Mouse (Mus musculus): ENCODE measurements at regions not wholly inside any gene's neighbourhood (a gene's known extent, or its start where the extent isn't known, plus 50 kb on each side); places are given as distances from the start of the nearest gene placed in this dataset.

DNA sequence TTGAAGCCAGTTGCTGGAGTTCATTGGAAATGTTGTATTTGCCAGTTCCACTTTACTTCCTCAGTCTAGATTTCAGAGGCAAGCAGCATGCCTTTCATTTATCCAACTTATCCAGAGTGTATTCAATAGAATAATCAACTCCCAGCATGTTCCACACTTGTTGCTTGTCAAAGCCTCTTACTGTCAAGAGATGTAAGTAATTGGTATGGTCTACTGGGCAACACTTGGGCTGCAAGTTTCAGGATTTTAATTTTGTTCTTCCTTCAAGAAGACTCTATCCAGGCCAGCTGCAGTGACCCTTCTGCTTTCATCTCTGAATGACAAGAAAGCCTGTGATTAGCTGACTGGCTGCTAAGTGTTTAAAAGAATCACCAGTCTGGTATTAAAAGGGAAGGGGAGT lies 3131.6 kb upstream of the Lrrc6 start:
- DNase-seq (ENCODE audit: low spot score) (peak; percentile 43), ATAC-seq (no peak)
- no peaks in the 10 kb centered on the region for H3K36me3 ChIP-seq (ENCODE audit: control insufficient read depth, insufficient read depth, low read length)
- no peaks in the 10 kb centered on the region for H3K27me3 ChIP-seq (replicated peaks; ENCODE audit: control insufficient read depth, insufficient read depth, low read length)
- no peak overlapping the region for H3K4me2 ChIP-seq (ENCODE audit: low read length)
- H3K4me1 ChIP-seq (ENCODE audit: control insufficient read depth, insufficient read depth, low read length) = no peaks in the 10 kb centered on the region; the same call in 1 of the 2 replicates
- H3K4me3 ChIP-seq (ENCODE audit: low read depth, low read length) = no peak overlapping the region
- H3K9ac ChIP-seq (ENCODE audit: low read length) = no peak overlapping the region
- H3K9me3 ChIP-seq (replicated peaks; ENCODE audit: control insufficient read depth, low read length) = no peaks in the 10 kb centered on the region
- no peak overlapping the region for H3K27ac ChIP-seq (ENCODE audit: low read depth, low read length)

DNA sequence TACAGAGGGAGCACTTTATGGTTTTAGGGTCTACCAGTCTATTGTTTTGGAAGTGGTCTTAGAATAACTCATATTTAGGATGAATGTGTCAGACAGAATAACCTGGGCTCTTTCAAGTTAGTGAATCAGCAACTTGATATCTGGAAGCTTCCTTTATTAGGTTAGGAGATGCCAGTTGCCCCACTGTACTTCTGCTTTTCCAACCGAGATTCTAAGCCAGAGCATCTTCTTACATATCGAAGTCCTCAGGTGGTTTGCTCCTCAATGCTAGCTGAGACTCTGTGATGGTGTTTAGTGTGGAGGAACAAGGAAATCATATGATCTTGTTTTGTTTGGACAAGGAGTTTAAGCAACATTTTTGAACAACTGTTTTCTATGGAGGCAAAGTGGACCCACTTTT lies 3117.3 kb upstream of the Lrrc6 start:
- Histone ChIP-seq H3K4me1 (ENCODE audit: control insufficient read depth, insufficient read depth, low read length) (no peaks in the 10 kb centered on the region), H3K9me3 (replicated peaks; ENCODE audit: control insufficient read depth, low read length) (no peaks in the 10 kb centered on the region), H3K36me3 (ENCODE audit: control insufficient read depth, insufficient read depth, low read length) (no peaks in the 10 kb centered on the region), H3K27ac (ENCODE audit: low read depth, low read length) (no peak overlapping the region), H3K9ac (ENCODE audit: low read length) (no peak overlapping the region), H3K4me2 (ENCODE audit: low read length) (no peak overlapping the region), H3K4me3 (ENCODE audit: low read depth, low read length) (no peak overlapping the region), H3K27me3 (replicated peaks; ENCODE audit: control insufficient read depth, insufficient read depth, low read length) (no peaks in the 10 kb centered on the region)
- WGBS = 87% methylated on average over 2 of the region's 2 CpGs
- DNase-seq (ENCODE audit: low spot score) (no peak), ATAC-seq (no peak)

GRCm38 (mm10) chr15:69614048-69614447 lies 3113.3 kb upstream of the Lrrc6 start:
- H3K27ac ChIP-seq (ENCODE audit: low read depth, low read length) = no peak overlapping the region
- ATAC-seq = no peak
- H3K9me3 ChIP-seq (replicated peaks; ENCODE audit: control insufficient read depth, low read length) = no peaks in the 10 kb centered on the region
- H3K9ac ChIP-seq (ENCODE audit: low read length) = no peak overlapping the region
- no peak overlapping the region for H3K4me2 ChIP-seq (ENCODE audit: low read length)
- no peaks in the 10 kb centered on the region for H3K27me3 ChIP-seq (replicated peaks; ENCODE audit: control insufficient read depth, insufficient read depth, low read length)
- no peak overlapping the region for H3K4me3 ChIP-seq (ENCODE audit: low read depth, low read length)
- H3K4me1 ChIP-seq (ENCODE audit: control insufficient read depth, insufficient read depth, low read length) = no peaks in the 10 kb centered on the region
- H3K36me3 ChIP-seq (ENCODE audit: control insufficient read depth, insufficient read depth, low read length) = no peaks in the 10 kb centered on the region
- 82% methylated on average over 3 of the region's 3 CpGs for WGBS
- DNase-seq (ENCODE audit: low spot score) = no peak

DNA sequence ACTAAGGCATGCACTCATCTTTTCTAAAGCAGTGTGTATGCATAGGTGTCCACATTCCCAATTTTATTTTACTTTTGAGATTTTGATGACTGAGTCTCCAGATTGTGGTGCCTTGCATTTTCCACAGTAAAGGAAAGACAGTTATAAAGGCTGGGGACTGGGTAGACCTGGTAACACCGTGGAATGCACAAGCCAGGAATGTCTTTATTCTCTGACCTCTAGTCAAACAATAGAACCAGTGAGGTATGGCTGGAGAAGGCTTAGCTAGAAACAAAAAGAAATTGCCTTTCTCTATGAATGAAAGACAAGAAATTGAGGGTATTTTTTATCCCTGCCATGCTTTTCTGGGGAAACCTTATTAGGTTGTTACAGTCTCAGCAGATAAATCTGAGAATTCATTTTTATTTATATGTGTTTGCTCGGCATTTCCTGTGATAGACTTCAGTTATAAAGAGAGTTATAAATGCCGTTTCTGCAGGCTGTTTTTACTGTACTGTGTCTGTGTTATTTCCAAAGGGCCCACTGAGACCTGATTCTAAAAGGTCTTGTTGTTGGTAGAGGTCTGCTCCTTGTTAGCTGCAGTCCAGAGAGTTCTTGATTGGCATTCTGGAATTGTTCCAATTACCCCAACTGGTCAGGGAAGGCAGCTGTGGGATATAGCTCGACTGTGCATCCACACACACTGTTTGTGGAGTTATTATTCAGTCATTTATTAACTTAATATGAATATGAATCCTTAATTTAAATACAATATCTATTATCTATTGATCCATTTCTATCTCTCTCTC lies 3090.7 kb upstream of the Lrrc6 start:
- Histone ChIP-seq H3K9me3 (replicated peaks; ENCODE audit: control insufficient read depth, low read length) (no peaks in the 10 kb centered on the region), H3K36me3 (ENCODE audit: control insufficient read depth, insufficient read depth, low read length) (no peaks in the 10 kb centered on the region), H3K9ac (ENCODE audit: low read length) (no peak overlapping the region), H3K4me2 (ENCODE audit: low read length) (no peak overlapping the region), H3K27ac (ENCODE audit: low read depth, low read length) (no peak overlapping the region), H3K4me3 (ENCODE audit: low read depth, low read length) (no peak overlapping the region), H3K4me1 (ENCODE audit: control insufficient read depth, insufficient read depth, low read length) (no peaks in the 10 kb centered on the region), H3K27me3 (replicated peaks; ENCODE audit: control insufficient read depth, insufficient read depth, low read length) (no peaks in the 10 kb centered on the region)
- DNase-seq (ENCODE audit: low spot score) (peak; percentile 64), ATAC-seq (peak; percentile 87)
- under 1% methylated on average over 4 of the region's 4 CpGs for WGBS

GRCm38 (mm10) chr15:69588084-69588483 lies 3087.4 kb upstream of the Lrrc6 start:
- H3K4me1 ChIP-seq (ENCODE audit: control insufficient read depth, insufficient read depth, low read length) = no peaks in the 10 kb centered on the region
- WGBS = 12% methylated on average over 5 of the region's 5 CpGs
- no peaks in the 10 kb centered on the region for H3K36me3 ChIP-seq (ENCODE audit: control insufficient read depth, insufficient read depth, low read length)
- H3K27me3 ChIP-seq (replicated peaks; ENCODE audit: control insufficient read depth, insufficient read depth, low read length) = no peaks in the 10 kb centered on the region
- no peak overlapping the region for H3K4me3 ChIP-seq (ENCODE audit: low read depth, low read length)
- no peak overlapping the region for H3K9ac ChIP-seq (ENCODE audit: low read length)
- ATAC-seq (no peak), DNase-seq (ENCODE audit: low spot score) (peak; percentile 13)
- H3K9me3 ChIP-seq (replicated peaks; ENCODE audit: control insufficient read depth, low read length) = no peaks in the 10 kb centered on the region
- no peak overlapping the region for H3K4me2 ChIP-seq (ENCODE audit: low read length)
- H3K27ac ChIP-seq (ENCODE audit: low read depth, low read length) = no peak overlapping the region

DNA sequence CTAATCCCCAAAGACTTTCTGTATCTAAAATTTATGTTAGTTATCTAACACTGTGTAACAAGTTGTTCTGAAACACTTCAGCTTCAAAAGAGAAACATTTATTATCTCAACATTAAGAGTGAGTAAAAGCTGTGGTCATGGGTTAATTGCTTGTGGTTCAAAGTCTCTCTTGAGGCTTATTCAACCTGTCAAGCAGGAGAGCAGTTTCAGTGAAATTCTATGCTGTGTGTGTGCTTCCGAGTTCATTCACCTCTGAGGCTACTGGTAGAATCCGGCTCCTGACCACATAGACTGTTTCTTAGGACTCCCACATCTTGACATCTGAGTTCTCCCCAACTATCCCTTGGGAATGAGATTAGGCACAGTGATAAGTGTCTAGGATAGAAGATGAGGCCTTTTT lies 3076.0 kb upstream of the Lrrc6 start:
- no peak overlapping the region for H3K27ac ChIP-seq (ENCODE audit: low read depth, low read length)
- no peaks in the 10 kb centered on the region for H3K36me3 ChIP-seq (ENCODE audit: control insufficient read depth, insufficient read depth, low read length)
- WGBS = 59% methylated on average over 2 of the region's 2 CpGs
- H3K4me1 ChIP-seq (ENCODE audit: control insufficient read depth, insufficient read depth, low read length) = peaks cover 5% of the 10 kb centered on the region; the same call in 1 of the 2 replicates
- ATAC-seq = no peak
- no peaks in the 10 kb centered on the region for H3K9me3 ChIP-seq (replicated peaks; ENCODE audit: control insufficient read depth, low read length)
- no peak for DNase-seq (ENCODE audit: low spot score)
- no peaks in the 10 kb centered on the region for H3K27me3 ChIP-seq (replicated peaks; ENCODE audit: control insufficient read depth, insufficient read depth, low read length)
- H3K4me2 ChIP-seq (ENCODE audit: low read length) = no peak overlapping the region
- H3K4me3 ChIP-seq (ENCODE audit: low read depth, low read length) = no peak overlapping the region
- no peak overlapping the region for H3K9ac ChIP-seq (ENCODE audit: low read length)

DNA sequence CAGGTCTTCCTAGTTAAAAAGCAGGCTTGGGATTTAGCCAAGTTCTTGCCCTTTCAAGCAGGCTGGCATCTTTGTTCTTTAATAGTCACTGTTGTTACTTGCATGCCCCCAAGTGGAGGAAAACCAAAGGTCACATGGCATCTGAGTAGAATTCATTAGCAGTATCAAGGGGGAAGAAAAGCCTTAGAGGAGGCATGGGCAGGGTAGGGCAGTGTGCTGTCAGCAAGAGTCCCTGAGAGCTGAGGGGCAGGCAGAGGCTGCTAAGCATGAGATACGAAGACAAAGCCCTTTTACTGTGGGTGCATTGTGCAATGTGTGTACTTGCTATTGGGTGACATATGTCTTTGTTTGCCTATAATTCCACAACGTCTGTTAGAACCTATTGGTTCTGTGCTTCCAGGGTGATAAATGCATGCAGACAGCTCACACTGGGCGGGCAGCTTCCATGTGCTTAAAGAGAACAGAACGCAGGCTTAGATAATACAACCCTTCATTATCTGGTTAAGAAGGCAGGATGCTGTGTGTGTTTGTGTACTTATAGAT lies 3075.0 kb upstream of the Lrrc6 start:
- H3K4me3 ChIP-seq (ENCODE audit: low read depth, low read length) = no peak overlapping the region
- ATAC-seq (peak; percentile 96), DNase-seq (ENCODE audit: low spot score) (peak; percentile 92)
- no peaks in the 10 kb centered on the region for H3K36me3 ChIP-seq (ENCODE audit: control insufficient read depth, insufficient read depth, low read length)
- H3K9ac ChIP-seq (ENCODE audit: low read length) = no peak overlapping the region
- H3K4me1 ChIP-seq (ENCODE audit: control insufficient read depth, insufficient read depth, low read length) = peaks cover 5% of the 10 kb centered on the region; the same call in 1 of the 2 replicates
- H3K27me3 ChIP-seq (replicated peaks; ENCODE audit: control insufficient read depth, insufficient read depth, low read length) = no peaks in the 10 kb centered on the region
- no peaks in the 10 kb centered on the region for H3K9me3 ChIP-seq (replicated peaks; ENCODE audit: control insufficient read depth, low read length)
- H3K27ac ChIP-seq (ENCODE audit: low read depth, low read length) = no peak overlapping the region
- H3K4me2 ChIP-seq (ENCODE audit: low read length) = no peak overlapping the region
- 3% methylated on average over 4 of the region's 4 CpGs for WGBS

- 67% methylated on average over 3 of the region's 3 CpGs for WGBS
- Histone ChIP-seq H3K27ac (ENCODE audit: low read depth, low read length) (no peak overlapping the region), H3K4me3 (ENCODE audit: low read depth, low read length) (no peak overlapping the region), H3K9me3 (replicated peaks; ENCODE audit: control insufficient read depth, low read length) (no peaks in the 10 kb centered on the region), H3K27me3 (replicated peaks; ENCODE audit: control insufficient read depth, insufficient read depth, low read length) (no peaks in the 10 kb centered on the region), H3K36me3 (ENCODE audit: control insufficient read depth, insufficient read depth, low read length) (no peaks in the 10 kb centered on the region), H3K4me2 (ENCODE audit: low read length) (no peak overlapping the region), H3K4me1 (ENCODE audit: control insufficient read depth, insufficient read depth, low read length) (no peaks in the 10 kb centered on the region; the same call in 1 of the 2 replicates), H3K9ac (ENCODE audit: low read length) (no peak overlapping the region)
- DNase-seq (ENCODE audit: low spot score) (no peak), ATAC-seq (no peak)
These were observed 3053.5 kb upstream of the Lrrc6 start for GRCm38 (mm10) chr15:69554171-69554570.

DNA sequence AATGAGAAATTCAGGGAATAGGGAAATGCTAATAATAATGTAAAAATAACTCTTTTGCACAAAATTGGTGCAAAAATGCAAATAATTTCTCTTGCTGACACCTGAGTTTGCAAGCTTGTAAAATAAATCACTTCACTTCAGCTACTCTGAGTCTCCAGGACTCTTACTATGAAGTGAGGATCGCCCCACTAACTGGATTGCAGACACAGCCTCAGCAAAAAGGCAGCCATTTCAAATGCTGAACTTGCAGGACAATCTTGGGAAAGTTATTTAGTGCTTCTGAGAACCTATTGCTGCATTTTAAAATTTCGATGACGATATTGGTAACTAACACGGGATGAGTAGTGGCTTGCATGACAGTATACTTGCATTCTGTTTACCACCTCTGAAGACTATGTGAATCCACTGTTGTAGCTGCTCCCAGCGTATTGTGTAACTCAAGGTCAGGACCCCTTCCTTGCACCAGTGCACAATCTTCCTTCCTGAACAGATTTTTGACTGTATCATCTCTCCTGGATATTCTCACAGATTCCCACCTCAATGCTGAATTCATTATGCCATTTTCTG lies 3051.4 kb upstream of the Lrrc6 start:
- H3K36me3 ChIP-seq (ENCODE audit: control insufficient read depth, insufficient read depth, low read length) = no peaks in the 10 kb centered on the region
- no peaks in the 10 kb centered on the region; the same call in 1 of the 2 replicates for H3K4me1 ChIP-seq (ENCODE audit: control insufficient read depth, insufficient read depth, low read length)
- ATAC-seq = no peak

More for the DNA sequence above, 3051.4 kb upstream of the Lrrc6 start:
- H3K4me3 ChIP-seq (ENCODE audit: low read depth, low read length) = no peak overlapping the region
- H3K9me3 ChIP-seq (replicated peaks; ENCODE audit: control insufficient read depth, low read length) = no peaks in the 10 kb centered on the region
- no peak overlapping the region for H3K4me2 ChIP-seq (ENCODE audit: low read length)
- no peak overlapping the region for H3K27ac ChIP-seq (ENCODE audit: low read depth, low read length)
- WGBS = 82% methylated on average over 5 of the region's 5 CpGs
- no peak overlapping the region for H3K9ac ChIP-seq (ENCODE audit: low read length)
- no peaks in the 10 kb centered on the region for H3K27me3 ChIP-seq (replicated peaks; ENCODE audit: control insufficient read depth, insufficient read depth, low read length)
- no peak for DNase-seq (ENCODE audit: low spot score)
